Mouse (Mus musculus) hindbrain, embryonic 16.5 days (tissue): Measurements from ENCODE around the gene 4930590J08Rik. TPM values are rescaled to one million over a fixed set of nuclear protein-coding genes. Genes with fewer than 3 reads are reported as not detected.

Experiments used
- ATAC-seq: fragments of 200-750 bp; cut with Nextera tagmentation; 2 replicates; pipeline ENCODE4 v1.8.0; 2017; ENCODE audit warnings: moderate TSS enrichment, moderate library complexity
- H3K27ac ChIP-seq: fragments of 300-500 bp; sonication (generic); 2 replicates; pipeline ENCODE4 v1.5.1; 2014; ENCODE audit warnings: low read depth, mild to moderate bottlenecking, control low read depth, low read length, moderate library complexity
- H3K27me3 ChIP-seq: fragments of 300-500 bp; sonication (generic); replicated peaks from 2 replicates; pipeline ENCODE4 v1.6.1; 2014; ENCODE audit warnings: low read length; ENCODE audit not compliant: control insufficient read depth, insufficient read depth
- H3K36me3 ChIP-seq: fragments of 300-500 bp; sonication (generic); 2 replicates; pipeline ENCODE4 v1.6.1; 2014; ENCODE audit warnings: mild to moderate bottlenecking, low read length, moderate library complexity, mixed read lengths; ENCODE audit not compliant: control insufficient read depth, insufficient read depth
- H3K4me1 ChIP-seq: fragments of 300-500 bp; sonication (generic); 2 replicates; pipeline ENCODE4 v1.6.1; 2014; ENCODE audit warnings: low read depth, low read length; ENCODE audit not compliant: control insufficient read depth, insufficient read depth
- H3K4me2 ChIP-seq: fragments of 300-500 bp; sonication (generic); 2 replicates; pipeline ENCODE4 v1.6.1; 2014; ENCODE audit warnings: mild to moderate bottlenecking, low read length, control low read depth, moderate library complexity
- H3K4me3 ChIP-seq: fragments of 300-500 bp; sonication (generic); 2 replicates; pipeline ENCODE4 v1.5.1; 2014; ENCODE audit warnings: mild to moderate bottlenecking, low read length, control low read depth, moderate library complexity
- H3K9ac ChIP-seq: fragments of 300-500 bp; sonication (generic); 2 replicates; pipeline ENCODE4 v1.6.1; 2014; ENCODE audit warnings: low read depth, mild to moderate bottlenecking, control low read depth, low read length, moderate library complexity
- H3K9me3 ChIP-seq: fragments of 300-500 bp; sonication (generic); 2 replicates; pipeline ENCODE4 v1.6.1; 2014; ENCODE audit warnings: mild to moderate bottlenecking, low read length, moderate library complexity; ENCODE audit not compliant: control insufficient read depth
- WGBS: fragments of 180-500 bp; shearing (Covaris S2); extraction: QIAGEN DNeasy Blood & Tissue Kit; methylation state at CpG from one replicate; pipeline ENCODE4 v1.1.7; 2014; 5-methylcytosine and 5-hydroxymethylcytosine counted together
- polyA plus RNA-seq: library from polyadenylated mRNA; unstranded; fragments of >200 nt; fragmentation: Nextera tagmentation; extraction: Ambion mirVana; gene quantifications from 2 replicates; pipeline ENCODE4 v1.2.1, GENCODE M21; 2015

Gene 4930590J08Rik
- polyA plus RNA-seq, 1 experiment from 2014 or later, result 1.1 TPM

- no peak for ATAC-seq
- Histone ChIP-seq H3K4me3 (no peak overlapping the region), H3K9me3 (no peaks in the 10 kb centered on the region), H3K4me1 (no peaks in the 10 kb centered on the region), H3K4me2 (no peak overlapping the region), H3K27ac (no peak overlapping the region), H3K27me3 (no peaks in the 10 kb centered on the region), H3K9ac (no peak overlapping the region), H3K36me3 (peaks cover 18% of the 10 kb centered on the region)
- 81% methylated on average over 3 of the region's 3 CpGs for WGBS
Measured at GRCm38 (mm10) chr6:91889255-91889906, 13.2 kb upstream of the 4930590J08Rik start.

GRCm38 (mm10) chr6:91890615-91891014 lies 12.0 kb upstream of the 4930590J08Rik start:
- Histone ChIP-seq H3K36me3 (peaks cover 24% of the 10 kb centered on the region), H3K27me3 (no peaks in the 10 kb centered on the region), H3K4me2 (no peak overlapping the region), H3K9me3 (no peaks in the 10 kb centered on the region), H3K4me3 (no peak overlapping the region), H3K9ac (no peak overlapping the region), H3K4me1 (no peaks in the 10 kb centered on the region), H3K27ac (no peak overlapping the region)
- no peak for ATAC-seq
- WGBS, result 89% methylated on average over 5 of the region's 5 CpGs

DNA sequence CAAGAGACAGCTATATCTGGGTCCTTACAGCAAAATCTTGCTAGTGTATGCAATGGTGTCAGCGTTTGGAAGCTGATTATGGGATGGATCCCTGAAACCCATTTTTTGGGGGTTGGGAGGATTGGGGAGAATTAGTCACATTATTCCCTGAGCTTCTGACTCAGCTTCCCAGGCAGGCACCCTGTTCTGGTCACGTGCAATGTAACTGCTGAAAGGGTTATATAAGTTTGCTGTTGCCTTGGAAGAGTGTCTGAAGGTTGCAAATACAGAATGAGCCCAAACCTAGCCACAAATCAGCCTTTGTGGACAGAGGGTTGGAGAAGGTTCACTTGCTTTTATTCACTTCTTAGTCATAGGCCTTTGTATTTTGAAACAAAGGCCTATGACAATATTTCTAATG lies 10.8 kb upstream of the 4930590J08Rik start:
- Histone ChIP-seq H3K4me3 (no peak overlapping the region), H3K4me2 (no peak overlapping the region), H3K27me3 (no peaks in the 10 kb centered on the region), H3K4me1 (no peaks in the 10 kb centered on the region), H3K9me3 (no peaks in the 10 kb centered on the region), H3K9ac (no peak overlapping the region), H3K36me3 (peaks cover 25% of the 10 kb centered on the region), H3K27ac (no peak overlapping the region)
- no peak for ATAC-seq
- WGBS, result 95% methylated on average over 2 of the region's 2 CpGs

DNA sequence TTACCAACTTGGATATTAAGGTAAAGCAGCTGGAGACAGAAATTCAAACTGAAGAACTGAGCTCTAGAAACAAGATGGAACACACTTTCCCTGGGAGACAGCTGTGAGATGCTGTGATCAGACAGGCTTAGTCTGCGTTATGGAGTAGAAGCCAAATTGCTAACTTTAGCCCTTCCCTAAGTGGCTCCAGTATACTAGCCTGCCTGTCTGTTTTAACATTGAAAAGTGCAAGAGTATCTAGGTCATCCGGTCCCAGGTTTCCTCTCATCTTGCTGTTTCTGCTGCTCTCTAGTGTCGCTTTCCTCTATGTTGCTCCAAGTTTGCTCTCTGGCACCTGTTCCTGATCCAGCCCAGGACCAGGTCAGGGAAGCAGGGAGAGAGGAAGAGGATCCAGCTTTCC lies 5.8 kb upstream of the 4930590J08Rik start:
- H3K27ac ChIP-seq, result no peak overlapping the region

DNA sequence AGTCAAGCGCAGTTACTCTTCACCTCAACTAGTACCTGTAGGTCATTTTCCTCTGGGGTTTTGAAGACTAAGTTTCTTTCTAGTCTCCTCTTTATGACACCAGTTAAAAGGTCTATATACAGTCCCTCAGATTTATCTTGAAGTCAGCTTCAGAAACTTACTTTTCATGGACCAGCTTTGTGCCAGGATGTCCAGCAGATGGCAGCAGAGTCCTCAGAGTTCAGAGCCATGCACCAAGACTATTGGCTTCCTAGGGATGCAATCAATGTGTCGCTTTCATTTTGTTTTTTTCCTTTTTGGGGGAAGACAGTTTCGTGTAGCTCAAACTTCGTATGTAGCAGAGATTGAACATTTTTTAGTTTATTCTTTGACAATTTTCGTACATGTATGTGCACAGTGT lies 1.1 kb upstream of the 4930590J08Rik start:
- H3K9me3 ChIP-seq, result no peaks in the 10 kb centered on the region
- no peak overlapping the region for H3K27ac ChIP-seq
- no peak overlapping the region for H3K9ac ChIP-seq
- 27% methylated on average over 5 of the region's 5 CpGs for WGBS
- H3K4me2 ChIP-seq, result no peak overlapping the region
- peaks cover 33% of the 10 kb centered on the region for H3K36me3 ChIP-seq
- no peaks in the 10 kb centered on the region for H3K4me1 ChIP-seq
- H3K4me3 ChIP-seq, result no peak overlapping the region
- peak; percentile 85 for ATAC-seq
- no peaks in the 10 kb centered on the region for H3K27me3 ChIP-seq

More for the DNA sequence above, 5.8 kb upstream of the 4930590J08Rik start:
- 97% methylated on average over 3 of the region's 3 CpGs for WGBS
- Histone ChIP-seq H3K36me3 (peaks cover 49% of the 10 kb centered on the region), H3K4me2 (no peak overlapping the region), H3K27me3 (no peaks in the 10 kb centered on the region), H3K4me1 (no peaks in the 10 kb centered on the region), H3K9ac (no peak overlapping the region), H3K4me3 (no peak overlapping the region), H3K9me3 (no peaks in the 10 kb centered on the region)
- no peak for ATAC-seq

- Histone ChIP-seq H3K4me2 (no peak overlapping the region), H3K27ac (no peak overlapping the region), H3K9ac (no peak overlapping the region), H3K4me3 (no peak overlapping the region), H3K27me3 (no peaks in the 10 kb centered on the region), H3K36me3 (no peaks in the 10 kb centered on the region), H3K4me1 (no peaks in the 10 kb centered on the region), H3K9me3 (no peaks in the 10 kb centered on the region)
- ATAC-seq, result no peak
- WGBS, result 92% methylated on average over 10 of the region's 10 CpGs
Measured at GRCm38 (mm10) chr6:91914011-91914410, 11.4 kb downstream of the 4930590J08Rik start.

- 45% methylated on average over 4 of the region's 4 CpGs for WGBS
- Histone ChIP-seq H3K27ac (no peak overlapping the region), H3K4me1 (no peaks in the 10 kb centered on the region), H3K27me3 (no peaks in the 10 kb centered on the region), H3K36me3 (no peaks in the 10 kb centered on the region), H3K9me3 (no peaks in the 10 kb centered on the region), H3K4me2 (no peak overlapping the region), H3K9ac (no peak overlapping the region), H3K4me3 (no peak overlapping the region)
- no peak for ATAC-seq
Measured at GRCm38 (mm10) chr6:91917286-91917685, 14.7 kb downstream of the 4930590J08Rik start.

- no peak overlapping the region for H3K4me3 ChIP-seq
- WGBS, result 69% methylated on average over 11 of the region's 11 CpGs
- H3K4me2 ChIP-seq, result no peak overlapping the region
- no peak overlapping the region for H3K9ac ChIP-seq
- ATAC-seq, result no peak
- H3K9me3 ChIP-seq, result no peaks in the 10 kb centered on the region
- no peak overlapping the region for H3K27ac ChIP-seq
- no peaks in the 10 kb centered on the region for H3K4me1 ChIP-seq
- H3K36me3 ChIP-seq, result no peaks in the 10 kb centered on the region
- H3K27me3 ChIP-seq, result no peaks in the 10 kb centered on the region
Measured at GRCm38 (mm10) chr6:91917716-91918115, 15.1 kb downstream of the 4930590J08Rik start.

DNA sequence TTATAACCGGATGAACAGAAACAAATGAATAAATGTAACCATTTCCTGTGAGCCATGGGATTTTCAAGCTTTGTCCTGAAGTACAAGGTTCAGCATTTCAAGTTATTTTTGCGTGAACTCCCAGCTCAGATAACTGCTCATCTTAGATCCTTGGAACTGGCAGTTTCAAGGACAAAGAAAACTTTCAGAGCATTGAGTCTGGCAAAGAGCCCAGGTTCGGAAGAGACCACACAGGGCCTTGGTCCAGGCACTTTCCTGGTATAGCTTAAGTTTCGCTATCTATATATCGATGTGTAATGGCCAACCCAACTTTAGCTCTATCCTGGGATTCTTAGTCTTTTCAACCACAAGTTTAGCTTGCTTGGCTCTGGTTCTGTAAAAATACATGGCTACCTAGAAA lies 28.6 kb downstream of the 4930590J08Rik start:
- no peak for ATAC-seq
- Histone ChIP-seq H3K4me2 (no peak overlapping the region), H3K36me3 (no peaks in the 10 kb centered on the region), H3K27ac (no peak overlapping the region), H3K4me1 (no peaks in the 10 kb centered on the region; the same call in 1 of the 2 replicates), H3K9ac (no peak overlapping the region), H3K4me3 (no peak overlapping the region), H3K9me3 (no peaks in the 10 kb centered on the region), H3K27me3 (no peaks in the 10 kb centered on the region)
- 67% methylated on average over 5 of the region's 5 CpGs for WGBS
